Mouse (Mus musculus): ENCODE measurements around the gene Clcnka. TPM values are rescaled to one million over a fixed set of nuclear protein-coding genes. Genes with fewer than 3 reads are reported as not detected.

The Clcnka gene
- polyA plus RNA-seq, 1 experiment from 2014 or later: not detected

- ATAC-seq (ENCODE audit: low FRiP score, low read depth): no peak
- H3K36me3 ChIP-seq: no peaks in the 10 kb centered on the region
- WGBS: 30% methylated on average over 11 of the region's 11 CpGs
- H3K4me3 ChIP-seq: no peak overlapping the region
- no peaks in the 10 kb centered on the region for H3K9me3 ChIP-seq
- no peak overlapping the region for H3K4me2 ChIP-seq (replicated peaks)
- H3K4me1 ChIP-seq: peaks cover 13% of the 10 kb centered on the region; the same call in 1 of the 2 replicates
- H3K27me3 ChIP-seq (replicated peaks): peaks cover 32% of the 10 kb centered on the region
- H3K27ac ChIP-seq: no peak overlapping the region
- no peak overlapping the region for H3K9ac ChIP-seq
Measured at GRCm38 (mm10) chr4:141362937-141363548, 35.5 kb downstream of the Clcnka start.

- no peak overlapping the region for H3K4me2 ChIP-seq (replicated peaks)
- ATAC-seq (ENCODE audit: low FRiP score, low read depth): no peak
- H3K27ac ChIP-seq: no peak overlapping the region
- H3K9me3 ChIP-seq: no peaks in the 10 kb centered on the region
- H3K4me1 ChIP-seq: peaks cover 9% of the 10 kb centered on the region; the same call in 1 of the 2 replicates
- peaks cover 11% of the 10 kb centered on the region for H3K27me3 ChIP-seq (replicated peaks)
- H3K4me3 ChIP-seq: no peak overlapping the region
- 33% methylated on average over 7 of the region's 7 CpGs for WGBS
- H3K9ac ChIP-seq: no peak overlapping the region
- no peaks in the 10 kb centered on the region for H3K36me3 ChIP-seq
Measured at GRCm38 (mm10) chr4:141360846-141361245, 37.7 kb downstream of the Clcnka start.

- Histone ChIP-seq H3K36me3 (no peaks in the 10 kb centered on the region), H3K9ac (no peak overlapping the region), H3K4me1 (peaks cover 2% of the 10 kb centered on the region; the same call in 1 of the 2 replicates), H3K27me3 (replicated peaks) (0 out of 2 replicates have a peak, but pooled peaks cover 5% of the 10 kb centered on the region), H3K4me2 (replicated peaks) (no peak overlapping the region), H3K9me3 (no peaks in the 10 kb centered on the region), H3K27ac (no peak overlapping the region), H3K4me3 (no peak overlapping the region)
- WGBS: 82% methylated on average over 6 of the region's 6 CpGs
- ATAC-seq (ENCODE audit: low FRiP score, low read depth): no peak
Measured at GRCm38 (mm10) chr4:141359222-141359621, 39.3 kb downstream of the Clcnka start.

GRCm38 (mm10) chr4:141357811-141358210, 40.7 kb downstream of the Clcnka start:
- H3K9ac ChIP-seq: no peak overlapping the region
- H3K4me1 ChIP-seq: peaks cover 2% of the 10 kb centered on the region; the same call in 1 of the 2 replicates
- H3K4me3 ChIP-seq: no peak overlapping the region
- H3K36me3 ChIP-seq: no peaks in the 10 kb centered on the region
- no peaks in the 10 kb centered on the region for H3K27me3 ChIP-seq (replicated peaks)
- no peaks in the 10 kb centered on the region for H3K9me3 ChIP-seq
- ATAC-seq (ENCODE audit: low FRiP score, low read depth): no peak
- no peak overlapping the region for H3K4me2 ChIP-seq (replicated peaks)
- no peak overlapping the region for H3K27ac ChIP-seq

GRCm38 (mm10) chr4:141353868-141354267, 44.7 kb downstream of the Clcnka start:
- H3K27ac ChIP-seq: no peak overlapping the region
- H3K36me3 ChIP-seq: no peaks in the 10 kb centered on the region
- no peaks in the 10 kb centered on the region for H3K4me1 ChIP-seq
- no peak overlapping the region for H3K4me2 ChIP-seq (replicated peaks)
- H3K9ac ChIP-seq: no peak overlapping the region
- H3K27me3 ChIP-seq (replicated peaks): no peaks in the 10 kb centered on the region
- no peak overlapping the region for H3K4me3 ChIP-seq
- H3K9me3 ChIP-seq: no peaks in the 10 kb centered on the region
- WGBS: 67% methylated on average over 8 of the region's 8 CpGs
- ATAC-seq (ENCODE audit: low FRiP score, low read depth): no peak

- Histone ChIP-seq H3K4me2 (replicated peaks) (no peak overlapping the region), H3K4me3 (no peak overlapping the region), H3K27me3 (replicated peaks) (no peaks in the 10 kb centered on the region), H3K27ac (no peak overlapping the region), H3K4me1 (no peaks in the 10 kb centered on the region), H3K9me3 (no peaks in the 10 kb centered on the region), H3K9ac (no peak overlapping the region), H3K36me3 (no peaks in the 10 kb centered on the region)
- WGBS: 81% methylated on average over 5 of the region's 5 CpGs
- ATAC-seq (ENCODE audit: low FRiP score, low read depth): no peak
Measured at GRCm38 (mm10) chr4:141352986-141353385, 45.5 kb downstream of the Clcnka start.

- no peak overlapping the region for H3K4me3 ChIP-seq
- WGBS: 61% methylated on average over 7 of the region's 7 CpGs
- no peak overlapping the region for H3K4me2 ChIP-seq (replicated peaks)
- no peak overlapping the region for H3K27ac ChIP-seq
- H3K9ac ChIP-seq: no peak overlapping the region
- no peaks in the 10 kb centered on the region for H3K36me3 ChIP-seq
- no peak for ATAC-seq (ENCODE audit: low FRiP score, low read depth)
- H3K9me3 ChIP-seq: no peaks in the 10 kb centered on the region
- no peaks in the 10 kb centered on the region for H3K4me1 ChIP-seq
- H3K27me3 ChIP-seq (replicated peaks): no peaks in the 10 kb centered on the region
Measured at GRCm38 (mm10) chr4:141351972-141352371, 46.6 kb downstream of the Clcnka start.

- no peak overlapping the region for H3K9ac ChIP-seq
- no peaks in the 10 kb centered on the region for H3K4me1 ChIP-seq
- H3K36me3 ChIP-seq: no peaks in the 10 kb centered on the region
- no peak overlapping the region for H3K27ac ChIP-seq
- H3K4me2 ChIP-seq (replicated peaks): no peak overlapping the region
- H3K9me3 ChIP-seq: no peaks in the 10 kb centered on the region
- no peak overlapping the region for H3K4me3 ChIP-seq
- H3K27me3 ChIP-seq (replicated peaks): no peaks in the 10 kb centered on the region
- no peak for ATAC-seq (ENCODE audit: low FRiP score, low read depth)
- WGBS: 91% methylated on average over 12 of the region's 12 CpGs
Measured at GRCm38 (mm10) chr4:141350015-141350414, 48.5 kb downstream of the Clcnka start.

- Histone ChIP-seq H3K27me3 (replicated peaks) (no peaks in the 10 kb centered on the region), H3K9me3 (no peaks in the 10 kb centered on the region), H3K9ac (no peak overlapping the region), H3K36me3 (no peaks in the 10 kb centered on the region), H3K4me3 (no peak overlapping the region), H3K4me2 (replicated peaks) (no peak overlapping the region), H3K27ac (no peak overlapping the region), H3K4me1 (no peaks in the 10 kb centered on the region)
- ATAC-seq (ENCODE audit: low FRiP score, low read depth): no peak
- WGBS: 81% methylated on average over 11 of the region's 11 CpGs
Measured at GRCm38 (mm10) chr4:141348616-141349015, 49.9 kb downstream of the Clcnka start.

- Histone ChIP-seq H3K36me3 (no peaks in the 10 kb centered on the region), H3K4me1 (no peaks in the 10 kb centered on the region), H3K9ac (no peak overlapping the region), H3K27ac (no peak overlapping the region), H3K4me2 (replicated peaks) (no peak overlapping the region), H3K9me3 (no peaks in the 10 kb centered on the region), H3K27me3 (replicated peaks) (no peaks in the 10 kb centered on the region), H3K4me3 (no peak overlapping the region)
- WGBS: 84% methylated on average over 8 of the region's 8 CpGs
- ATAC-seq (ENCODE audit: low FRiP score, low read depth): no peak
Measured at GRCm38 (mm10) chr4:141347365-141347797, 51.1 kb downstream of the Clcnka start.

GRCm38 (mm10) chr4:141345219-141345618, 53.3 kb downstream of the Clcnka start:
- H3K9me3 ChIP-seq: no peaks in the 10 kb centered on the region
- no peak overlapping the region for H3K9ac ChIP-seq
- 89% methylated on average over 12 of the region's 12 CpGs for WGBS
- no peaks in the 10 kb centered on the region for H3K36me3 ChIP-seq
- no peak for ATAC-seq (ENCODE audit: low FRiP score, low read depth)
- H3K4me1 ChIP-seq: no peaks in the 10 kb centered on the region
- H3K27ac ChIP-seq: no peak overlapping the region
- no peak overlapping the region for H3K4me3 ChIP-seq
- no peak overlapping the region for H3K4me2 ChIP-seq (replicated peaks)
- H3K27me3 ChIP-seq (replicated peaks): no peaks in the 10 kb centered on the region

- peaks cover 12% of the 10 kb centered on the region for H3K4me1 ChIP-seq
- 69% methylated on average over 7 of the region's 7 CpGs for WGBS
- no peak overlapping the region for H3K4me2 ChIP-seq (replicated peaks)
- no peaks in the 10 kb centered on the region for H3K27me3 ChIP-seq (replicated peaks)
- H3K9me3 ChIP-seq: no peaks in the 10 kb centered on the region
- H3K4me3 ChIP-seq: no peak overlapping the region
- H3K36me3 ChIP-seq: no peaks in the 10 kb centered on the region
- no peak for ATAC-seq (ENCODE audit: low FRiP score, low read depth)
- no peak overlapping the region for H3K27ac ChIP-seq
- no peak overlapping the region for H3K9ac ChIP-seq
Measured at GRCm38 (mm10) chr4:141343515-141343914, 55.0 kb downstream of the Clcnka start.

- H3K27ac ChIP-seq: no peak overlapping the region
- peaks cover 22% of the 10 kb centered on the region for H3K4me1 ChIP-seq
- H3K9ac ChIP-seq: no peak overlapping the region
- no peaks in the 10 kb centered on the region for H3K9me3 ChIP-seq
- H3K27me3 ChIP-seq (replicated peaks): no peaks in the 10 kb centered on the region; the same call in 1 of the 2 replicates
- no peaks in the 10 kb centered on the region for H3K36me3 ChIP-seq
- no peak for ATAC-seq (ENCODE audit: low FRiP score, low read depth)
- 51% methylated on average over 7 of the region's 7 CpGs for WGBS
- H3K4me3 ChIP-seq: no peak overlapping the region
- H3K4me2 ChIP-seq (replicated peaks): no peak overlapping the region
Measured at GRCm38 (mm10) chr4:141341477-141341876, 57.0 kb downstream of the Clcnka start.
